Mouse (Mus musculus) stomach, postnatal 0 days (tissue): ENCODE results near the gene Irgc1. TPM values are rescaled to one million over a fixed set of nuclear protein-coding genes. Genes with fewer than 3 reads are reported as not detected.
A peak's percentile ranks its signal among the peaks of the same experiment; 100 is the strongest.
"Not testable (repeated sequence)": the region's sequence is repeated elsewhere in the genome, so short reads cannot be mapped to it uniquely, and the experiment has no call there.

ENCODE experiments used
- ATAC-seq: fragments of 200-750 bp; cut with Nextera tagmentation; 2 replicates; pipeline ENCODE4 v1.8.0; 2017; ENCODE audit not compliant: low FRiP score, low TSS enrichment
- DNase-seq: peaks from one replicate; pipeline ENCODE4 v3.0.0-alpha.2; 2016; ENCODE audit warnings: low spot score
- H3K27ac ChIP-seq: fragments of 300-500 bp; sonication (generic); replicated peaks from 2 replicates; pipeline ENCODE4 v1.5.1; 2014; ENCODE audit warnings: mild to moderate bottlenecking, control low read depth
- H3K27me3 ChIP-seq: fragments of 300-500 bp; sonication (generic); 2 replicates; pipeline ENCODE4 v1.6.1; 2014; ENCODE audit warnings: low read length; ENCODE audit not compliant: control insufficient read depth, insufficient read depth
- H3K36me3 ChIP-seq: fragments of 300-500 bp; sonication (generic); 2 replicates; pipeline ENCODE4 v1.6.1; 2014; ENCODE audit warnings: low read length, mixed read lengths; ENCODE audit not compliant: control insufficient read depth, insufficient read depth
- H3K4me1 ChIP-seq: fragments of 300-500 bp; sonication (generic); replicated peaks from 2 replicates; pipeline ENCODE4 v1.6.1; 2014; ENCODE audit warnings: antibody characterized with exemption; ENCODE audit not compliant: control insufficient read depth, insufficient read depth
- H3K4me2 ChIP-seq: fragments of 300-500 bp; sonication (generic); replicated peaks from 2 replicates; pipeline ENCODE4 v1.6.1; 2014; ENCODE audit warnings: low read depth, mild to moderate bottlenecking, control low read depth, moderate library complexity
- H3K4me3 ChIP-seq: fragments of 300-500 bp; sonication (generic); 2 replicates; pipeline ENCODE4 v1.5.1; 2014; ENCODE audit warnings: low read depth, low read length, control low read depth
- H3K9ac ChIP-seq: fragments of 300-500 bp; sonication (generic); 2 replicates; pipeline ENCODE4 v1.6.1; 2014; ENCODE audit warnings: mild to moderate bottlenecking, low read length, control low read depth, mixed read lengths
- H3K9me3 ChIP-seq: fragments of 300-500 bp; sonication (generic); 2 replicates; pipeline ENCODE4 v1.6.1; 2016; ENCODE audit warnings: low read length; ENCODE audit not compliant: control insufficient read depth
- CTCF ChIP-seq: IDR thresholded peaks from 2 replicates; pipeline ENCODE4 v1.5.1; 2016; ENCODE audit warnings: antibody characterized with exemption, low read depth, mild to moderate bottlenecking, moderate library complexity
- EP300 ChIP-seq: optimal IDR thresholded peaks from 2 replicates; pipeline ENCODE3; 2016; ENCODE audit warnings: antibody characterized with exemption
- WGBS: fragments of 180-500 bp; shearing (Covaris S2); extraction: QIAGEN DNeasy Blood & Tissue Kit; methylation state at CpG from one replicate; pipeline ENCODE4 v1.1.7; 2014; 5-methylcytosine and 5-hydroxymethylcytosine counted together
- polyA plus RNA-seq: library from polyadenylated mRNA; unstranded; fragments of >200 nt; fragmentation: Nextera tagmentation; extraction: Ambion mirVana; gene quantifications from 2 replicates; pipeline ENCODE4 v1.2.1, GENCODE M21; 2015

Gene Irgc1
- polyA plus RNA-seq, 1 experiment from 2014 or later, result 0.05 TPM

DNA sequence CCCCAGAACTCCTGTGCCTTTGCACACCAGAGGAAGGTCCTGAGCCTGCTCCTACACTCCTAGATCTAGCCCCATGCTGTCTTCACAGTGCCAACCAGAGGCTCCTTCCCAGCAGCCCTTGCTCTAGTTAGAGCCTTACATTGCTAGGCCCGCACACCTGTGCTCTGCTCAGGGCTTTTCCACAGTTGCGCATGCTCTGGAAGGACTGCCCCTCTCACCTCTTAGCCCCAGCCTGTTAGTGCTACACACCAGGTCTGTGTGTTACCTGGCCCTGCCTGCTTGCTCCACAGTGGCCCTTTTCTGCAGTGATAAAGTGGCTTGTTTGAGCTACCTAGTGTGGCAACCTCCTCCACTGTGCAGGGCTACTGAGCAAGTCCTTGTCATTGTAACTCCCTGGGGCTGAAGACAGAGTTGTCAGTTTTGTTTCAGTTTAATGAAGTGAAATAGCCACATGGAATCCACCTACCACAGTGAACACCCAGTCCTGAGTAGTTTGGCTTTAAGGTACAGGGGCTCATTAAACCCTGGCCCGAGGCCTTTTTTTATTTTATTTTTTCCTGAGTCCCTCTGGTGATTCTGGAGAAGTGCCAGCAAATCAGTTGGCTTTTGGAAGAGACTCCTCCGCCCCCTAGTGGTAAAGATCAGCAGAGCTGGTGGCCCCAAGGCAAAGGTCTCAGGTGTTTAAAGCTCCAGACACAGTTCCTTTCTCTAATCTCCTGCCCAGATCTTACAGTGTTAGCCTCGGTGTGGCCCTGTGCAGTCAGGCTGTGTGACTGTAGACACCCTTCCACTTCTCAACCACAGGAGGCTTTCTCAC is 45.4 kb downstream of the Irgc1 start:
- DNase-seq, result peak; percentile 79
- Histone ChIP-seq H3K27ac (no peak overlapping the region), H3K27me3 (no peaks in the 10 kb centered on the region), H3K4me3 (no peak overlapping the region), H3K4me2 (no peak overlapping the region), H3K9me3 (no peaks in the 10 kb centered on the region), H3K4me1 (no peaks in the 10 kb centered on the region), H3K9ac (no peak overlapping the region), H3K36me3 (peaks cover 8% of the 10 kb centered on the region; the same call in 1 of the 2 replicates)
- TF ChIP-seq CTCF, result peak; percentile 84
- no peak for TF ChIP-seq EP300
- peak; percentile 68 for ATAC-seq
- 42% methylated on average over 5 of the region's 5 CpGs for WGBS

DNA sequence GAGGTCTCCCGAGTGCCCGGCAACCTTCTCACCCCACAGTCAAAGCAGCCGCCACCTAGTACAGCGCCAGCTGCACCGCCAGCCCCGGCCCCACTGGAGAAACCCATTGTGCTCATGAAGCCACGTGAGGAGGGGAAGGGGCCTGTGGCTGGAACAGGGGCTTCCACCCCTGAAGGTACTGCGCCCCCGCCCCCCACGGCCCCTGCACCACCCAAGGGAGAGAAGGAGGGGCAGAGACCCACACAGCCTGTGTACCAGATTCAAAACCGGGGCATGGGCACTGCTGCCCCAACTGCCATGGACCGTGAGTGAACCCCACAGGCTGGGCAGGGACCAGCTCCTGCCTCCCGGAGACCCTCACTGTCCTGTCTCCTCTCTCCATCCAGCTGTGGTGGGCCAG is 46.4 kb downstream of the Irgc1 start:
- Histone ChIP-seq H3K4me2 (no peak overlapping the region), H3K9me3 (no peaks in the 10 kb centered on the region), H3K36me3 (peaks cover 8% of the 10 kb centered on the region; the same call in 1 of the 2 replicates), H3K27ac (no peak overlapping the region), H3K27me3 (no peaks in the 10 kb centered on the region), H3K9ac (no peak overlapping the region), H3K4me3 (no peak overlapping the region), H3K4me1 (no peaks in the 10 kb centered on the region)
- TF ChIP-seq EP300, result no peak
- no peak for TF ChIP-seq CTCF
- DNase-seq, result no peak
- 89% methylated on average over 12 of the region's 13 CpGs for WGBS
- ATAC-seq, result no peak

DNA sequence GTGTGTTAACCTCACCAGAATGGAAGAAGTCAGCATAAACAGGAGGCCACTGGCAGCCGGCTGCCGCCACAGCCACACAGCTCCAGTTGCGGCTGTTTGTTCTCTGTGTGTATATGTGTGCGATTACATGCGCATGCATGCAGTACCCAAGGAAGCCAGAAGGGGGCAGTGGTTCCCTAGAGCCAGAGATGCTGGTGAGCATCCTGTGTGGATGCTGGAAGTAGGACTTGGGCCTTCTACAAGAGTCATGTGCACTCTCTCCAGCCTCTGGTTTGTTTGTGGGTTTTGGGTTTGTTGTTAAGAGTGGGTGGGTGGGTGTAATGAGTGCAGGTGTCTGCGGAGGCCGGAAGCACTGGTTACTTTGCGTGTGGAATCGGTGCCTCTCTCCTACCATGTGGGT is 49.2 kb downstream of the Irgc1 start:
- no peak overlapping the region for H3K4me2 ChIP-seq
- 97% methylated on average over 9 of the region's 9 CpGs for WGBS
- H3K4me1 ChIP-seq, result 0 out of 2 replicates have a peak, but pooled peaks cover 2% of the 10 kb centered on the region
- no peak overlapping the region for H3K9ac ChIP-seq
- DNase-seq (no peak), ATAC-seq (no peak)
- H3K36me3 ChIP-seq, result peaks cover 8% of the 10 kb centered on the region; the same call in 1 of the 2 replicates
- H3K9me3 ChIP-seq, result no peaks in the 10 kb centered on the region
- H3K4me3 ChIP-seq, result no peak overlapping the region
- H3K27me3 ChIP-seq, result no peaks in the 10 kb centered on the region
- H3K27ac ChIP-seq, result no peak overlapping the region
- TF ChIP-seq EP300 (no peak), CTCF (peak; percentile 59)

DNA sequence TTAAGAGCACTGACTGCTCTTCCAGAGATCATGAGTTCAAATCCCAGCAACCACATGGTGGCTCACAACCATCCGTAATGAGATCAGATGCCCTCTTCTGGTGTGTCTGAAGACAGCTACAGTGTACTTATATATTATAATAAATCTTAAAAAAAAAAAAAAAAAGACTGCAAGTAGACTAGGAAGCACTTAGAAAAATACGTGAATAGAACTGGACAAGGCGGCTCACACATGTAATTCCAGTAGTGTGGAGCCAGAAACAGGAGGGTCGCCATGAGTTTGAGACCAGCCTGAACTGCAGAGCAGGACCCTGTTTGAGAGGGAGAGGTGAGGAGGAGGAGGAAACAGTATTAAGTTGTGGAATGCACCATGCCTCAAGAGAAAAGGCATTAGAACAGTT is 51.6 kb downstream of the Irgc1 start:
- WGBS, result 85% methylated on average over 4 of the region's 4 CpGs
- H3K4me3 ChIP-seq, H3K9me3 ChIP-seq, H3K36me3 ChIP-seq, H3K27ac ChIP-seq, DNase-seq, ATAC-seq, H3K4me1 ChIP-seq, H3K27me3 ChIP-seq, H3K9ac ChIP-seq: not testable (repeated sequence)
- H3K4me2 ChIP-seq, result peak overlapping the region; percentile 55

DNA sequence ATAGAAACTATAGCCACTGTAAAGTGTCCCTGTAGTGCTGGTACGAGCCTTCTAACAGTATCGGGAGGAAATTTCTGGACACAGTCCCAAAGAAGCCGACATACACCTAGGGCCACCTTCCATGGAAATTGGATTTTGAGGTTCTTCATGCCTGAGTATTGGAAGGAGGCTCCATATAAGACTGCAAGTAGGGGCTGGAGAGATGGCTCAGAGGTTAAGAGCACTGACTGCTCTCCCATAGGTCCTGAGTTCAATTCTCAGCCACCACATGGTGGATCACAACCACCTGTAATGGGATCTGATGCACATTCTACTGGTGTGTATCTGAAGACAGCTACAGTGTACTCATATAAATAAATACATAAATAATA is 52.0 kb downstream of the Irgc1 start:
- TF ChIP-seq EP300, result no peak
- TF ChIP-seq CTCF, result no peak
- no peak for ATAC-seq

More for the DNA sequence above, 52.0 kb downstream of the Irgc1 start:
- H3K27ac ChIP-seq, result peak overlapping the region; percentile 98
- WGBS, result 8% methylated on average over 3 of the region's 3 CpGs
- peak overlapping the region; percentile 60 for H3K4me3 ChIP-seq
- no peaks in the 10 kb centered on the region for H3K36me3 ChIP-seq
- 0 out of 2 replicates have a peak, but pooled peaks cover 2% of the 10 kb centered on the region for H3K4me1 ChIP-seq
- H3K4me2 ChIP-seq, result peak overlapping the region; percentile 55
- no peaks in the 10 kb centered on the region for H3K9me3 ChIP-seq
- H3K9ac ChIP-seq, result peak overlapping the region; percentile 79
- no peaks in the 10 kb centered on the region for H3K27me3 ChIP-seq
- no peak for DNase-seq
